Mouse (Mus musculus): Measurements from ENCODE around the gene B4galt4.

DNA sequence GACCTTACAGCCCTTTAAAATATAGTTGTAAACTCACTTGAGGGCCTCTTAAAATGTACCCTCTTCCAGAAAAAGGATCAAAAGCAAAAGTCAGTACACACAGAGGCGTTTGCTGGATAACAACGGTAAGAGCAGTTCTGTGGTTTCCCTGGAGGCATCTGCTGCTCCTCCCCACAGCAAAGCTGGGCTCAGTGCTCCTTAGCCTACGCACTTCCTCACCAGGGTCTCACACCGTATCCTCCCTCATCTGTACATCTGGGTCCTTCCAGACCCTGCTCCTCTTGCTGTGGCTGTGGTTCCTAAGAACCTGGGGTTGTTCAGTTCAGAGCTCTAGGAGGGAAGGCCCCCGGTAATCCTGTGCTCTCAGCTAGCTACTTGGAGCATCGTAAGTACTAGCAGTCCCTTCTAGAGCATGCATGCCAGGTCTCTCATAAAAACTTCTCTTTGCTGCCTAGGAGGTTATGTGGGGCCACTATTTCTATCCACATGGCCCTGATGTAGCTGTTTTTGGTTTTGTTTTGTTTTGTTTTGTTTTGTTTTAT, 18.8 kb downstream of the B4galt4 start:
- TF ChIP-seq CTCF (IDR thresholded peaks at IDR 0.05; ENCODE audit: insufficient read depth, low read depth, low read length) (no peak), POLR2A (IDR thresholded peaks at IDR 0.05; ENCODE audit: insufficient read depth, low read depth, low read length) (no peak)

Measured in olfactory bulb, adult 2 months (tissue).